Mouse (Mus musculus): ENCODE measurements around the gene Tbx4. TPM values are rescaled to one million over a fixed set of nuclear protein-coding genes. Genes with fewer than 3 reads are reported as not detected.

The Tbx4 gene
- polyA plus RNA-seq, 1 experiment from 2014 or later: 0.34 TPM

GRCm38 (mm10) chr11:85842596-85843346 is 43.5 kb upstream of the Tbx4 start:
- Histone ChIP-seq H3K9ac (0 out of 2 replicates have a peak overlapping the region, but pooled peaks have one; percentile 65), H3K9me3 (no peaks in the 10 kb centered on the region), H3K27me3 (peaks cover 98% of the 10 kb centered on the region), H3K4me1 (replicated peaks) (peaks cover 44% of the 10 kb centered on the region), H3K4me2 (peak overlapping the region; percentile 74), H3K4me3 (peak overlapping the region; percentile 42), H3K27ac (no peak overlapping the region), H3K36me3 (no peaks in the 10 kb centered on the region)
- 6% methylated on average over 24 of the region's 24 CpGs for WGBS
- no peak for ATAC-seq (ENCODE audit: low FRiP score)

- Histone ChIP-seq H3K27ac (no peak overlapping the region), H3K27me3 (peaks cover 98% of the 10 kb centered on the region), H3K4me1 (replicated peaks) (peaks cover 39% of the 10 kb centered on the region), H3K4me2 (peak overlapping the region; percentile 74), H3K9ac (peak overlapping the region; percentile 65), H3K9me3 (no peaks in the 10 kb centered on the region), H3K4me3 (peak overlapping the region; percentile 42), H3K36me3 (no peaks in the 10 kb centered on the region)
- ATAC-seq (ENCODE audit: low FRiP score): peak; percentile 5; the same call in 1 of the 2 replicates
- WGBS: 0% methylated on average over 18 of the region's 18 CpGs
Observed at GRCm38 (mm10) chr11:85843347-85843692, 42.9 kb upstream of the Tbx4 start.

GRCm38 (mm10) chr11:85844144-85844965 is 41.9 kb upstream of the Tbx4 start:
- peak overlapping the region; percentile 74 for H3K4me2 ChIP-seq
- under 1% methylated on average over 54 of the region's 54 CpGs for WGBS
- peak overlapping the region; percentile 65 for H3K9ac ChIP-seq

GRCm38 (mm10) chr11:85844971-85845370 is 41.3 kb upstream of the Tbx4 start:
- no peaks in the 10 kb centered on the region for H3K36me3 ChIP-seq
- no peak overlapping the region for H3K4me3 ChIP-seq
- H3K4me2 ChIP-seq: peak overlapping the region; percentile 74
- peaks cover 87% of the 10 kb centered on the region for H3K27me3 ChIP-seq
- H3K27ac ChIP-seq: no peak overlapping the region
- H3K4me1 ChIP-seq (replicated peaks): peaks cover 39% of the 10 kb centered on the region
- ATAC-seq (ENCODE audit: low FRiP score): no peak
- no peak overlapping the region for H3K9ac ChIP-seq
- no peaks in the 10 kb centered on the region for H3K9me3 ChIP-seq
- WGBS: 36% methylated on average over 5 of the region's 5 CpGs

More at GRCm38 (mm10) chr11:85844144-85844965, 41.9 kb upstream of the Tbx4 start:
- Histone ChIP-seq H3K4me1 (replicated peaks) (peaks cover 39% of the 10 kb centered on the region), H3K36me3 (no peaks in the 10 kb centered on the region), H3K27ac (no peak overlapping the region), H3K27me3 (peaks cover 91% of the 10 kb centered on the region), H3K9me3 (no peaks in the 10 kb centered on the region), H3K4me3 (peak overlapping the region; percentile 42)
- ATAC-seq (ENCODE audit: low FRiP score): 0 out of 2 replicates have a peak, but pooled peaks have one; percentile 33

GRCm38 (mm10) chr11:85845921-85846320 is 40.3 kb upstream of the Tbx4 start:
- Histone ChIP-seq H3K4me1 (replicated peaks) (peaks cover 30% of the 10 kb centered on the region), H3K9me3 (no peaks in the 10 kb centered on the region), H3K27ac (no peak overlapping the region), H3K4me3 (no peak overlapping the region), H3K36me3 (no peaks in the 10 kb centered on the region), H3K4me2 (no peak overlapping the region), H3K9ac (no peak overlapping the region), H3K27me3 (peaks cover 81% of the 10 kb centered on the region)
- WGBS: 49% methylated on average over 5 of the region's 5 CpGs
- ATAC-seq (ENCODE audit: low FRiP score): no peak

- H3K4me2 ChIP-seq: no peak overlapping the region
- ATAC-seq (ENCODE audit: low FRiP score): no peak
- H3K27ac ChIP-seq: no peak overlapping the region
- peaks cover 30% of the 10 kb centered on the region for H3K4me1 ChIP-seq (replicated peaks)
- H3K4me3 ChIP-seq: no peak overlapping the region
- H3K9me3 ChIP-seq: no peaks in the 10 kb centered on the region
- no peak overlapping the region for H3K9ac ChIP-seq
- 46% methylated on average over 4 of the region's 4 CpGs for WGBS
- H3K27me3 ChIP-seq: peaks cover 75% of the 10 kb centered on the region
- H3K36me3 ChIP-seq: no peaks in the 10 kb centered on the region
Observed at GRCm38 (mm10) chr11:85846509-85846908, 39.7 kb upstream of the Tbx4 start.

- Histone ChIP-seq H3K27ac (no peak overlapping the region), H3K4me3 (peak overlapping the region; percentile 29), H3K36me3 (no peaks in the 10 kb centered on the region), H3K9me3 (no peaks in the 10 kb centered on the region), H3K9ac (peak overlapping the region; percentile 51; the same call in 1 of the 2 replicates), H3K4me2 (peak overlapping the region; percentile 52), H3K4me1 (replicated peaks) (peaks cover 6% of the 10 kb centered on the region), H3K27me3 (peaks cover 50% of the 10 kb centered on the region)
- 0 out of 2 replicates have a peak, but pooled peaks have one; percentile 43 for ATAC-seq (ENCODE audit: low FRiP score)
- 3% methylated on average over 21 of the region's 21 CpGs for WGBS
Observed at GRCm38 (mm10) chr11:85849037-85849436, 37.2 kb upstream of the Tbx4 start.

GRCm38 (mm10) chr11:85850233-85850632 is 36.0 kb upstream of the Tbx4 start, which contains the start of gene Gm11444:
Gene Gm11444, minus strand, starts transcription at chr11:85850333.
- no peak for ATAC-seq (ENCODE audit: low FRiP score)
- Histone ChIP-seq H3K4me1 (replicated peaks) (no peaks in the 10 kb centered on the region), H3K9ac (no peak within 1 kb of the TSS), H3K4me2 (peak within 1 kb of the TSS; percentile 52), H3K9me3 (no peaks in the 10 kb centered on the region), H3K27ac (no peak within 1 kb of the TSS), H3K4me3 (peak within 1 kb of the TSS; percentile 29), H3K36me3 (no peaks in the 10 kb centered on the region), H3K27me3 (peaks cover 39% of the 10 kb centered on the region)
- WGBS: 80% methylated on average over 6 of the region's 6 CpGs

GRCm38 (mm10) chr11:85850758-85851157 is 35.5 kb upstream of the Tbx4 start:
- Histone ChIP-seq H3K9ac (no peak overlapping the region), H3K4me3 (no peak overlapping the region), H3K27ac (no peak overlapping the region), H3K4me2 (no peak overlapping the region), H3K4me1 (replicated peaks) (no peaks in the 10 kb centered on the region), H3K9me3 (no peaks in the 10 kb centered on the region), H3K36me3 (no peaks in the 10 kb centered on the region), H3K27me3 (peaks cover 36% of the 10 kb centered on the region)
- 48% methylated on average over 6 of the region's 6 CpGs for WGBS
- no peak for ATAC-seq (ENCODE audit: low FRiP score)

GRCm38 (mm10) chr11:85857997-85858698 is 28.1 kb upstream of the Tbx4 start:
- 7% methylated on average over 6 of the region's 6 CpGs for WGBS
- Histone ChIP-seq H3K4me2 (no peak overlapping the region), H3K36me3 (no peaks in the 10 kb centered on the region), H3K27me3 (0 out of 2 replicates have a peak, but pooled peaks cover 4% of the 10 kb centered on the region), H3K4me3 (no peak overlapping the region), H3K9ac (no peak overlapping the region), H3K4me1 (replicated peaks) (peaks cover 7% of the 10 kb centered on the region; the same call in 1 of the 2 replicates), H3K9me3 (no peaks in the 10 kb centered on the region), H3K27ac (no peak overlapping the region)
- no peak for ATAC-seq (ENCODE audit: low FRiP score)

GRCm38 (mm10) chr11:85864363-85864762 is 21.9 kb upstream of the Tbx4 start:
- no peak overlapping the region for H3K4me3 ChIP-seq
- 38% methylated on average over 7 of the region's 7 CpGs for WGBS
- no peaks in the 10 kb centered on the region for H3K36me3 ChIP-seq
- no peak overlapping the region for H3K27ac ChIP-seq
- ATAC-seq (ENCODE audit: low FRiP score): no peak
- H3K9ac ChIP-seq: no peak overlapping the region
- no peaks in the 10 kb centered on the region for H3K4me1 ChIP-seq (replicated peaks)
- no peaks in the 10 kb centered on the region for H3K9me3 ChIP-seq
- no peaks in the 10 kb centered on the region for H3K27me3 ChIP-seq
- no peak overlapping the region for H3K4me2 ChIP-seq
